22 mouse cellular contexts compared by ENCODE assay signal in genomic region chr5:102227131-102227530, GRCm38 (mm10).
"Had no signal": no experiment of that assay in that cellular context is flagged by ENCODE, and none has a peak within 500 bp of the region (broad histone marks: within the 10 kb centered on the region; RNA-seq: fewer than 3 reads in every experiment).

No protein-coding gene starts in this region.

- H3K4me1 ChIP-seq: intestine, embryonic 15.5 days; limb, embryonic 10.5 days; limb, embryonic 13.5 days; liver, embryonic 12.5 days; liver, embryonic 15.5 days; lung, embryonic 15.5 days; megakaryocyte, embryonic 14.5 days; midbrain, embryonic 12.5 days; neural tube, embryonic 12.5 days; neural tube, embryonic 15.5 days; stomach, embryonic 15.5 days had no signal

- ATAC-seq: intestine, embryonic 15.5 days; liver, embryonic 12.5 days had no signal

- DNase-seq: kidney, adult 18-20 months; kidney, adult 9 months; kidney, postnatal 14 days; kidney, postnatal 4 days; liver; lung, adult 18-20 months; lung, postnatal 10 days; lung, postnatal 36 days; right cerebral cortex, postnatal 25 days; spleen, adult 18-20 months; thymus, postnatal 25 days had no signal

- H3K9ac ChIP-seq: intestine, embryonic 15.5 days; limb, embryonic 13.5 days; liver, embryonic 12.5 days; liver, embryonic 15.5 days; lung, embryonic 15.5 days; midbrain, embryonic 12.5 days; neural tube, embryonic 12.5 days; neural tube, embryonic 15.5 days; stomach, embryonic 15.5 days had no signal

- H3K4me3 ChIP-seq: intestine, embryonic 15.5 days; limb, embryonic 10.5 days; limb, embryonic 13.5 days; liver, embryonic 12.5 days; liver, embryonic 15.5 days; lung, embryonic 15.5 days; megakaryocyte, embryonic 14.5 days; midbrain, embryonic 12.5 days; neural tube, embryonic 12.5 days; neural tube, embryonic 15.5 days; stomach, embryonic 15.5 days had no signal

- H3K27ac ChIP-seq: intestine, embryonic 15.5 days; limb, embryonic 10.5 days; limb, embryonic 13.5 days; liver, embryonic 12.5 days; liver, embryonic 15.5 days; lung, embryonic 15.5 days; midbrain, embryonic 12.5 days; neural tube, embryonic 12.5 days; neural tube, embryonic 15.5 days; stomach, embryonic 15.5 days had no signal

- H3K27me3 ChIP-seq: intestine, embryonic 15.5 days; limb, embryonic 13.5 days; liver, embryonic 12.5 days; liver, embryonic 15.5 days; lung, embryonic 15.5 days; megakaryocyte, embryonic 14.5 days; midbrain, embryonic 12.5 days; neural tube, embryonic 12.5 days; neural tube, embryonic 15.5 days; stomach, embryonic 15.5 days had no signal

- H3K9me3 ChIP-seq: intestine, embryonic 15.5 days; limb, embryonic 10.5 days; limb, embryonic 13.5 days; liver, embryonic 12.5 days; liver, embryonic 15.5 days; lung, embryonic 15.5 days; midbrain, embryonic 12.5 days; neural tube, embryonic 12.5 days; neural tube, embryonic 15.5 days; stomach, embryonic 15.5 days had no signal

- H3K36me3 ChIP-seq: intestine, embryonic 15.5 days; limb, embryonic 10.5 days; limb, embryonic 13.5 days; liver, embryonic 12.5 days; liver, embryonic 15.5 days; lung, embryonic 15.5 days; midbrain, embryonic 12.5 days; neural tube, embryonic 12.5 days; neural tube, embryonic 15.5 days; stomach, embryonic 15.5 days had no signal

- H3K4me2 ChIP-seq: intestine, embryonic 15.5 days; limb, embryonic 13.5 days; liver, embryonic 12.5 days; liver, embryonic 15.5 days; lung, embryonic 15.5 days; midbrain, embryonic 12.5 days; neural tube, embryonic 12.5 days; neural tube, embryonic 15.5 days; stomach, embryonic 15.5 days had no signal
